24 mouse cellular contexts compared by ENCODE assay signal in genomic region chr7:75128036-75128435, GRCm38 (mm10).
"Had no signal": no experiment of that assay in that cellular context is flagged by ENCODE, and none has a peak within 500 bp of the region (broad histone marks: within the 10 kb centered on the region; RNA-seq: fewer than 3 reads in every experiment).

No protein-coding gene starts in this region.

- H3K4me3 ChIP-seq: heart, embryonic 10.5 days; heart, embryonic 12.5 days; intestine, embryonic 15.5 days; layer of hippocampus, adult 2 months; limb, embryonic 13.5 days; limb, embryonic 15.5 days; liver, embryonic 12.5 days had no signal

- H3K4me2 ChIP-seq: heart, embryonic 12.5 days; hindbrain, embryonic 14.5 days; intestine, embryonic 15.5 days; limb, embryonic 13.5 days; limb, embryonic 15.5 days; liver, embryonic 12.5 days had no signal

- H3K27ac ChIP-seq: heart, embryonic 10.5 days; hindbrain, embryonic 14.5 days; intestine, embryonic 15.5 days; layer of hippocampus, adult 2 months; limb, embryonic 13.5 days; limb, embryonic 15.5 days; liver, embryonic 12.5 days; liver, embryonic 14.5 days had no signal

- H3K9me3 ChIP-seq: heart, embryonic 10.5 days; heart, embryonic 12.5 days; intestine, embryonic 15.5 days; limb, embryonic 13.5 days; limb, embryonic 15.5 days; liver, embryonic 12.5 days had no signal

- DNase-seq: gastrocnemius, postnatal 14 days; gastrocnemius, postnatal 36 days; heart, adult 18-20 months; heart, postnatal 10 days; heart, postnatal 36 days; kidney, adult 18-20 months; kidney, adult 8-10 months; kidney, postnatal 10 days; kidney, postnatal 25 days; kidney, postnatal 4 days; layer of hippocampus, postnatal 36 days; left cerebral cortex, postnatal 4 days had no signal

- H3K27me3 ChIP-seq: heart, embryonic 12.5 days; intestine, embryonic 15.5 days; limb, embryonic 13.5 days; limb, embryonic 15.5 days; liver, embryonic 12.5 days had no signal

- ATAC-seq: hindbrain, embryonic 16.5 days; inflammation-experienced regulatory T-cells, adult 6 months; intestine, embryonic 15.5 days; intestine, postnatal 0 days; liver, embryonic 12.5 days had no signal

- H3K4me1 ChIP-seq: heart, embryonic 10.5 days; heart, embryonic 12.5 days; intestine, embryonic 15.5 days; limb, embryonic 13.5 days; limb, embryonic 15.5 days; liver, embryonic 12.5 days had no signal

- H3K36me3 ChIP-seq: heart, embryonic 10.5 days; heart, embryonic 12.5 days; intestine, embryonic 15.5 days; limb, embryonic 13.5 days; limb, embryonic 15.5 days; liver, embryonic 12.5 days had no signal

- H3K9ac ChIP-seq: heart, embryonic 12.5 days; hindbrain, embryonic 14.5 days; intestine, embryonic 15.5 days; limb, embryonic 13.5 days; limb, embryonic 15.5 days; liver, embryonic 12.5 days; liver, embryonic 14.5 days had no signal
